Mouse (Mus musculus): ENCODE results near the gene Nlk. TPM values are rescaled to one million over a fixed set of nuclear protein-coding genes. Genes with fewer than 3 reads are reported as not detected.
A peak's percentile ranks its signal among the peaks of the same experiment; 100 is the strongest.
"Not testable (repeated sequence)": the region's sequence is repeated elsewhere in the genome, so short reads cannot be mapped to it uniquely, and the experiment has no call there.

Gene Nlk
- total RNA-seq, 2 experiments from 2014 or later, result 26.7 to 29.8 TPM

GRCm38 (mm10) chr11:78693307-78693706, 3.9 kb downstream of the Nlk start:
- no peak for ATAC-seq (replicated peaks; ENCODE audit: low FRiP score, low TSS enrichment, poor library complexity, severe bottlenecking)

- no peak for ATAC-seq (replicated peaks; ENCODE audit: low FRiP score, low TSS enrichment, poor library complexity, severe bottlenecking)
These were observed 6.0 kb downstream of the Nlk start for GRCm38 (mm10) chr11:78691201-78691600.

- no peak for ATAC-seq (replicated peaks; ENCODE audit: low FRiP score, low TSS enrichment, poor library complexity, severe bottlenecking)
These were observed 6.6 kb downstream of the Nlk start for GRCm38 (mm10) chr11:78690547-78690946.

- ATAC-seq (replicated peaks; ENCODE audit: low FRiP score, low TSS enrichment, poor library complexity, severe bottlenecking), result no peak
These were observed 16.1 kb downstream of the Nlk start for GRCm38 (mm10) chr11:78681058-78681457.

- ATAC-seq (replicated peaks; ENCODE audit: low FRiP score, low TSS enrichment, poor library complexity, severe bottlenecking), result no peak
These were observed 18.4 kb downstream of the Nlk start for GRCm38 (mm10) chr11:78678761-78679160.

- no peak for ATAC-seq (replicated peaks; ENCODE audit: low FRiP score, low TSS enrichment, poor library complexity, severe bottlenecking)
These were observed 28.5 kb downstream of the Nlk start for GRCm38 (mm10) chr11:78668647-78669046.

- ATAC-seq (replicated peaks; ENCODE audit: low FRiP score, low TSS enrichment, poor library complexity, severe bottlenecking), result no peak
These were observed 32.3 kb downstream of the Nlk start for GRCm38 (mm10) chr11:78664853-78665252.

- ATAC-seq (replicated peaks; ENCODE audit: low FRiP score, low TSS enrichment, poor library complexity, severe bottlenecking), result no peak
These were observed 33.3 kb downstream of the Nlk start for GRCm38 (mm10) chr11:78663916-78664315.

- ATAC-seq (replicated peaks; ENCODE audit: low FRiP score, low TSS enrichment, poor library complexity, severe bottlenecking), result no peak
These were observed 48.0 kb downstream of the Nlk start for GRCm38 (mm10) chr11:78649143-78649542.

- ATAC-seq (replicated peaks; ENCODE audit: low FRiP score, low TSS enrichment, poor library complexity, severe bottlenecking), result not testable (repeated sequence)
These were observed 48.8 kb downstream of the Nlk start for GRCm38 (mm10) chr11:78648405-78648804.

GRCm38 (mm10) chr11:78643746-78644145, 53.4 kb downstream of the Nlk start:
- no peak for ATAC-seq (replicated peaks; ENCODE audit: low FRiP score, low TSS enrichment, poor library complexity, severe bottlenecking)

GRCm38 (mm10) chr11:78642151-78642550, 55.0 kb downstream of the Nlk start:
- ATAC-seq (replicated peaks; ENCODE audit: low FRiP score, low TSS enrichment, poor library complexity, severe bottlenecking), result no peak

- ATAC-seq (replicated peaks; ENCODE audit: low FRiP score, low TSS enrichment, poor library complexity, severe bottlenecking), result no peak
These were observed 56.1 kb downstream of the Nlk start for GRCm38 (mm10) chr11:78641088-78641487.

- no peak for ATAC-seq (replicated peaks; ENCODE audit: low FRiP score, low TSS enrichment, poor library complexity, severe bottlenecking)
These were observed 64.4 kb downstream of the Nlk start for GRCm38 (mm10) chr11:78632782-78633181.

- ATAC-seq (replicated peaks; ENCODE audit: low FRiP score, low TSS enrichment, poor library complexity, severe bottlenecking), result no peak
These were observed 68.3 kb downstream of the Nlk start for GRCm38 (mm10) chr11:78628871-78629270.

- ATAC-seq (replicated peaks; ENCODE audit: low FRiP score, low TSS enrichment, poor library complexity, severe bottlenecking), result peak; percentile 55; the same call in 1 of the 2 replicates
These were observed 72.8 kb downstream of the Nlk start for GRCm38 (mm10) chr11:78624377-78624776.

GRCm38 (mm10) chr11:78621926-78622325, 75.2 kb downstream of the Nlk start:
- ATAC-seq (replicated peaks; ENCODE audit: low FRiP score, low TSS enrichment, poor library complexity, severe bottlenecking), result no peak

GRCm38 (mm10) chr11:78620179-78620578, 77.0 kb downstream of the Nlk start:
- no peak for ATAC-seq (replicated peaks; ENCODE audit: low FRiP score, low TSS enrichment, poor library complexity, severe bottlenecking)

- no peak for ATAC-seq (replicated peaks; ENCODE audit: low FRiP score, low TSS enrichment, poor library complexity, severe bottlenecking)
These were observed 85.9 kb downstream of the Nlk start for GRCm38 (mm10) chr11:78611273-78611672.

- ATAC-seq (replicated peaks; ENCODE audit: low FRiP score, low TSS enrichment, poor library complexity, severe bottlenecking), result no peak
These were observed 87.5 kb downstream of the Nlk start for GRCm38 (mm10) chr11:78609657-78610056.

- no peak for ATAC-seq (replicated peaks; ENCODE audit: low FRiP score, low TSS enrichment, poor library complexity, severe bottlenecking)
These were observed 92.3 kb downstream of the Nlk start for GRCm38 (mm10) chr11:78604826-78605225.

GRCm38 (mm10) chr11:78602781-78603180, 94.4 kb downstream of the Nlk start:
- no peak for ATAC-seq (replicated peaks; ENCODE audit: low FRiP score, low TSS enrichment, poor library complexity, severe bottlenecking)

Data from megakaryocyte-erythroid progenitor cell, adult 5-6 weeks (primary cell).